Mouse (Mus musculus) ES-Bruce4 (cell line): Measurements from ENCODE around the gene Brinp1.

ENCODE experiments used
- CTCF ChIP-seq: IDR thresholded peaks from one replicate; pipeline ENCODE4 v1.8.1; 2011; ENCODE audit warnings: low read depth, low read length
- EP300 ChIP-seq: IDR thresholded peaks from 2 replicates; pipeline ENCODE4 v1.6.1; 2011; ENCODE audit warnings: low read depth, low read length; ENCODE audit not compliant: insufficient read depth
- POLR2A ChIP-seq: IDR thresholded peaks from one replicate; pipeline ENCODE4 v1.8.1; 2011; ENCODE audit warnings: low read length; ENCODE audit not compliant: insufficient read depth

GRCm38 (mm10) chr4:68845964-68846363, 108.2 kb downstream of the Brinp1 start:
- TF ChIP-seq CTCF, result no peak
- no peak for TF ChIP-seq POLR2A
- TF ChIP-seq EP300, result no peak
